Mouse (Mus musculus) limb, embryonic 12.5 days (tissue): Measurements from ENCODE around the gene Fam69b. TPM values are rescaled to one million over a fixed set of nuclear protein-coding genes. Genes with fewer than 3 reads are reported as not detected.
A peak's percentile ranks its signal among the peaks of the same experiment; 100 is the strongest.
"Not testable (repeated sequence)": the region's sequence is repeated elsewhere in the genome, so short reads cannot be mapped to it uniquely, and the experiment has no call there.

ENCODE experiments used
- ATAC-seq: fragments of 200-750 bp; cut with Nextera tagmentation; 2 replicates; pipeline ENCODE4 v1.8.0; 2017; ENCODE audit warnings: low read depth, moderate TSS enrichment; ENCODE audit not compliant: insufficient number of reproducible peaks, insufficient read depth, low FRiP score, low TSS enrichment
- H3K27ac ChIP-seq: fragments of 300-500 bp; sonication (generic); 2 replicates; pipeline ENCODE4 v1.5.1; 2016; ENCODE audit warnings: mild to moderate bottlenecking, moderate library complexity
- H3K27me3 ChIP-seq: fragments of 300-500 bp; sonication (generic); 2 replicates; pipeline ENCODE4 v1.6.1; 2016; ENCODE audit warnings: mild to moderate bottlenecking, moderate library complexity
- H3K36me3 ChIP-seq: fragments of 300-500 bp; sonication (generic); 2 replicates; pipeline ENCODE4 v1.6.1; 2016; ENCODE audit warnings: mild to moderate bottlenecking, moderate library complexity
- H3K4me1 ChIP-seq: fragments of 300-500 bp; sonication (generic); replicated peaks from 2 replicates; pipeline ENCODE4 v1.6.1; 2016
- H3K4me2 ChIP-seq: fragments of 300-500 bp; sonication (generic); 2 replicates; pipeline ENCODE4 v1.6.1; 2016; ENCODE audit warnings: mild to moderate bottlenecking, moderate library complexity
- H3K4me3 ChIP-seq: fragments of 300-500 bp; sonication (generic); replicated peaks from 2 replicates; pipeline ENCODE4 v1.5.1; 2016; ENCODE audit warnings: mild to moderate bottlenecking
- H3K9ac ChIP-seq: fragments of 300-500 bp; sonication (generic); replicated peaks from 2 replicates; pipeline ENCODE4 v1.6.1; 2016; ENCODE audit warnings: mild to moderate bottlenecking, moderate library complexity
- H3K9me3 ChIP-seq: fragments of 300-500 bp; sonication (generic); 2 replicates; pipeline ENCODE4 v1.6.1; 2016; ENCODE audit warnings: mild to moderate bottlenecking, moderate library complexity
- WGBS: fragments of 180-500 bp; shearing (Covaris S2); methylation state at CpG from one replicate; pipeline ENCODE4 v1.1.7; 2016; 5-methylcytosine and 5-hydroxymethylcytosine counted together
- microRNA counts: library from miRNA; unstranded; fragments of <30 nt; microRNA quantifications from one replicate; lab custom pipeline; 2017
- microRNA-seq: library from miRNA; unstranded; fragments of <30 nt; microRNA quantifications from one replicate; pipeline ENCODE4, GENCODE M21; 2017
- polyA plus RNA-seq: library from polyadenylated mRNA; unstranded; fragments of >200 nt; fragmentation: Nextera tagmentation; extraction: Ambion mirVana; gene quantifications from 2 replicates; pipeline ENCODE4 v1.2.1, GENCODE M21; 2016

Gene Fam69b
- polyA plus RNA-seq, 1 experiment from 2014 or later = 66.3 TPM

DNA sequence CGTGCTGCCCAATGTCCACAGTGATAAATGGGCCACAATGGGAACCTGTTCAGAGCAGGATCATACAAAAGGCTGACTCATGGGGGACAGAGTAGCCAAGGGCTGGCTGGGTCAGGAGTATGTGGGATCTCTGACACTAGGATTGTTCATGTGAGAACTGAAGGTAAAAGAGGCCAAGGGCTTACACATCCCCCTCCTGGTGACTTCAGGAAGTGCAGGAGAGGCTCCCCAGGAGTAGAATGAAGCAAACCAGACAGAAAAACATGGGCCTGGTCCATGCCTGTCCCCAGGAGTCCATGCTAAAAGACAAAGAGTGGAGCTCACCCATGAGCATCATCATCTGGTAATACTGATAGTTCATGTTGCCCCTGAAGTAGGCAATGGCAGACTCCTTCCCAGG, 35.3 kb downstream of the Fam69b start:
- not testable (repeated sequence) for H3K9ac ChIP-seq, H3K36me3 ChIP-seq, H3K27me3 ChIP-seq, H3K4me1 ChIP-seq, ATAC-seq, H3K4me2 ChIP-seq, H3K4me3 ChIP-seq, H3K9me3 ChIP-seq, H3K27ac ChIP-seq
- 80% methylated on average over 1 of the region's 1 CpGs for WGBS

DNA sequence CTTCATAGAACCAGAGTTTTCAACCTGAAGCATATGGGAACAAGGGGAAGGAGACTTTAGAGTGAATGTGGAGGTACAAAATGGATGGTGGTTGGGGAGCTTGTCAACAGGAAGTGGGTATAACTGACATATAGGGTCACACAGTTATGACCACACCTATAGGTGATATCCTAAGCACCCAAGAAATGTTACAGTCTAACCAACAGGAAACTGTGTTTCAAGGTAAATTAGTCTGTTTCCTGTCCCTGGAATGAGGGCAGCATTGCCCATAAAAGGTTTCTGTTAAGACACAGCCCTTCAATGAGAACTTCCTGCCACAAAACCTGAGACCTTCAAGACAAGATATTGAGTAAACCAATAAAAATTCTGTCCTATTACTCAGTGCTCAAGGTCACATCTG, 40.5 kb downstream of the Fam69b start:
- no peak overlapping the region for H3K27ac ChIP-seq
- no peaks in the 10 kb centered on the region for H3K4me1 ChIP-seq
- H3K9ac ChIP-seq = no peak overlapping the region
- no peak overlapping the region for H3K4me2 ChIP-seq
- no peaks in the 10 kb centered on the region for H3K36me3 ChIP-seq
- H3K9me3 ChIP-seq = no peaks in the 10 kb centered on the region
- H3K4me3 ChIP-seq = no peak overlapping the region
- no peaks in the 10 kb centered on the region for H3K27me3 ChIP-seq
- ATAC-seq = no peak

DNA sequence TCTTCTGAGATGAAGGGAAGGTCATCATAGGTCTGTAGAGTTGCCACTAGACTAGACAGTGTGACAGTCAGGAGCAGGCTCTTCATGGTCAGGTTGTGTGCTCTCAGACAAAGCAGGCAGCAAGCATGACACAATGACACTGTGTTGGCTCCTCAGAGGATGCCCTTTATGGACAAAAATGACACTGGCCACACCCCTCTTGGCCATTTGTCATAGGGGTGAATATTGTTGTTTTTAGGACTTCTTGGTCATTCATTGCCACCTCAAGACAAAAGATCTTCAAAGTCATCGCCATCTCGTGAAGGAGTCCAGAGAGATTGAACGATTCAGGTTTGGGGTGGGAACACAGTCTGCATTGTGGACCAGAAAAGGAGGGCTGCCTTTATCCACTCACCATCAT, 42.9 kb downstream of the Fam69b start, which contains the start of gene Lcn4:
Gene Lcn4 (minus strand): TSS at position 101 of the 400 bp plus-strand sequence.
- H3K9me3 ChIP-seq = no peaks in the 10 kb centered on the region
- no peak for ATAC-seq
- no peak within 1 kb of the TSS for H3K27ac ChIP-seq
- H3K4me2 ChIP-seq = no peak within 1 kb of the TSS
- H3K4me3 ChIP-seq = no peak within 1 kb of the TSS
- no peak within 1 kb of the TSS for H3K9ac ChIP-seq
- WGBS = 95% methylated on average over 3 of the region's 3 CpGs
- H3K36me3 ChIP-seq = no peaks in the 10 kb centered on the region
- no peaks in the 10 kb centered on the region for H3K27me3 ChIP-seq
- no peaks in the 10 kb centered on the region for H3K4me1 ChIP-seq

MicroRNA genes within 50 kb of the gene (microRNA counts, 519-probe panel; counts per million panel counts)
- microRNA mmu-miR-126-3p (lab: Ali Mortazavi, UCI) (8,114 counts per million, percentile 91 among the panel's probes with 10 or more counts), microRNA mmu-miR-126-5p (lab: Ali Mortazavi, UCI) (3,752 counts per million, percentile 23 among the panel's probes with 10 or more counts)

Small RNA genes lying within 50 kb of the gene (microRNA-seq; reads per million reads assigned to microRNA genes)
- gene Mir126a (not detected), gene Mir126b (not detected)

Other genes starting within 250 kb of the Fam69b start
- gene Snapc4, start 247.8 kb upstream of the Fam69b start, polyA plus RNA-seq = 36.7 and 39.4 TPM in 2 replicates
- 170 TPM in 2 replicates for gene Entr1, start 239.1 kb upstream of the Fam69b start, polyA plus RNA-seq
- gene Pmpca, start 239.1 kb upstream of the Fam69b start, polyA plus RNA-seq = 116 TPM in 2 replicates
- gene Inpp5e, start 219.3 kb upstream of the Fam69b start, polyA plus RNA-seq = 29.1 and 30.3 TPM in 2 replicates
- gene Sec16a, start 183.2 kb upstream of the Fam69b start, polyA plus RNA-seq = 25.6 and 33.0 TPM in 2 replicates
- 13.7 and 14.0 TPM in 2 replicates for gene Notch1, start 111.8 kb upstream of the Fam69b start, polyA plus RNA-seq
- 77.4 and 82.1 TPM in 2 replicates for gene Egfl7, start 48.4 kb upstream of the Fam69b start, polyA plus RNA-seq
- 0.31 TPM in 1 of 2 replicates, not detected in the other for gene Gm20532, start 41.8 kb upstream of the Fam69b start, polyA plus RNA-seq
- 17.1 and 18.4 TPM in 2 replicates for gene Agpat2, start 24.0 kb upstream of the Fam69b start, polyA plus RNA-seq
- not detected in 2 replicates for gene Lcn4, start 42.8 kb downstream of the Fam69b start, polyA plus RNA-seq
- not detected in 2 replicates for gene Abo, start 236.5 kb downstream of the Fam69b start, polyA plus RNA-seq